Mouse (Mus musculus): ENCODE data around the gene Mvb12a.
"Not testable (repeated sequence)": the region's sequence is repeated elsewhere in the genome, so short reads cannot be mapped to it uniquely, and the experiment has no call there.

Mvb12a gene

DNA sequence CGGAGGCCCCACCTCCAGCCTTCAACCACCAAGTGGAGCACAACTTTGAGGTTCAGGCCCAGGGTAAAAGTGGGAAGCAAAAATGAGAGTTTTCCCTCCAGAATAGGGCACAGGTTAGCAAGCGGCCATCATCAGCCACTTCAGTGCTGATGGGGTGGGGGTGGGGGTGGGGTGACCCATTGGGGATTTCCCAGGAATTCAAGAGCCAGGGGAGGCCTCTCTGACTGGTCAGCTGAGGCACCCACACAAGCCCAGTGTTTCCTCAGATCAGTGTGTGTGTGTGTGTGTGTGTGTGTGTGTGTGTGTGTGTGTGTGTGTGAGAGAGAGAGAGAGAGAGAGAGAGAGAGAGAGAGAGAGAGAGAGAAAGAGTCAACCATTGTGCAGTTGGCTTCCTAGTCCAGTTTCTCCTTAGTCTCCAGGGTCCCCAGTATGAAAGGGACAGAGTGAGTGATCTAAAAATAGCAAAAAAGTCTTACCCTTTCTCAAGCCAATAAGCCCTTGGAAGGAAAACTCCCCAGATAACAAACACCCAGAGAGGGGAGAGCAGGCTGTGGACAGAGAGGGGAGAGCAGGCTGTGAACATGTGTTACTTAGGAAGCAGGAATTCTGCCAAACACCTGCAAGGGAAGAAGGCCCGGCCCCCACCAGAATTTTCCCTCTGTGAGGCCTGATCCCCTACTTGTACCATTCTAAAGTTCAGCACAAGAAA lies 15.4 kb upstream of the Mvb12a start:
- no peak for DNase-seq (ENCODE audit: low spot score in 2 of 2)

DNA sequence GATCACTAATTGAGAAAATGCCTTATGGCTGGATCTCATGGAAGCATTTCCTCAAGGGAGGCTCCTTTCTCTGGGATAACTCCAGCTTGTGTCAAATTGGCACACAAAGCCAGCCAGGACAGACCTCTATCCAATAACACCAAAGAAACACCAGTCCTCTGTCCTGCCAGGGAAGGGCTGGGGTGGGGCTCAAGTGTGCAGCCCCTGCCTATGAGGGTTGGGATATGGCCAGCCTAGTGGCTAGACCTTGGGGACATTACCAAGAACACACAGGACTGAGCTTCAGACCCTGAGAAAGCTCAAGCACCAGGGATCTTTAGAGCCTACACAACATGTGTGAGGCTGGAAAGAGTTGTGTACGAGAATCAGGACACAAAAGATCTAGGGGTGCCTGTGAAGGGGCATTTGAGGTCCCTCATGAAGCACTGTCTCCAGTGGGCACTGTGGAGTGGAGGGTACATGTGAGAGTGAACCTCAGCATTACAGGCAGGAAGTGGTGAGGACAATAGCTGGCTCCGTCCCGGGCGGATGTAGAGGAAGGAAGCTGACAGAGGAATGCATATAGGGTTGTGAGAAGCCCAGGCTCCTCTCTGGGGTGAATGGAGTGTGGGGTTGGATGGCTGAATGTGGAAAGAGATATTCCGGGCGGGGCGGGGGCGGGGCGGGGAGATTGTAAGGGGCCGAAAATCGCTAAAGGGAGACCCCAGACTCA lies 14.2 kb upstream of the Mvb12a start:
- no peak for DNase-seq (ENCODE audit: low spot score in 2 of 2)

DNA sequence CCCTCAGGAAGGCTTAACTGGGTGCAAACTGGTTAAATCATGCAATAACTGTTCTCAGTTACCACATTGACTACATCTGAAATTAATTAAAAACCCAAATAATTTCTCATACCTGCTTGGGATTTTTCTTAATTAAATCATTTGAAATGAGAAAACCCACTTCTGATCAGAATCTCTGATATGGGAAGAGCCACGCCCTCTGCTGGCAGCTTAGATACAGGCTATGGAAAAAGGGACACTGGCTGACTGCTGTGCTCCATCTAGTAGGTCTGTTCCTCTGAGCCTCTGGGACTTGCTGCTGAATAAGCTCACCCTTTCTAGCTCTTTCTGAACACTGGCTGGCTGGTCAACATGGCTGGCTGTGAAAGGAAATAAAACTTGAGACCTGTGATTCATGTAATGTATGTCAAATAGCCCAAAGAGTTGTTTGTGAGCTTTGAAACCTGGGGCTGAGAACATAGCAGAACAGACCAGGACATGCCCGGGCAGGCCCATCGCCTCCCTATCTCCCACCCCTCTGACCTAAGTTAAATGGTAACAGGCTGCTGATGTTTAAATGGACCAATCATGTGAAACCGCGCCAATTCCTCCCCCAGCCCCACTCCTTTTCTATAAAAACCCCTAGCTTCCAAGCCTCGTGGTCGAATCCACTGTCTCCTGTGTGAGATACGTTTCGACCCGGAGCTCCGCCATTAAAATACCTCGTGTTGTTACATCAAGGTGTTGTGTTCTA lies 11.8 kb upstream of the Mvb12a start:
- DNase-seq (ENCODE audit: low spot score in 2 of 2): not testable (repeated sequence)

DNA sequence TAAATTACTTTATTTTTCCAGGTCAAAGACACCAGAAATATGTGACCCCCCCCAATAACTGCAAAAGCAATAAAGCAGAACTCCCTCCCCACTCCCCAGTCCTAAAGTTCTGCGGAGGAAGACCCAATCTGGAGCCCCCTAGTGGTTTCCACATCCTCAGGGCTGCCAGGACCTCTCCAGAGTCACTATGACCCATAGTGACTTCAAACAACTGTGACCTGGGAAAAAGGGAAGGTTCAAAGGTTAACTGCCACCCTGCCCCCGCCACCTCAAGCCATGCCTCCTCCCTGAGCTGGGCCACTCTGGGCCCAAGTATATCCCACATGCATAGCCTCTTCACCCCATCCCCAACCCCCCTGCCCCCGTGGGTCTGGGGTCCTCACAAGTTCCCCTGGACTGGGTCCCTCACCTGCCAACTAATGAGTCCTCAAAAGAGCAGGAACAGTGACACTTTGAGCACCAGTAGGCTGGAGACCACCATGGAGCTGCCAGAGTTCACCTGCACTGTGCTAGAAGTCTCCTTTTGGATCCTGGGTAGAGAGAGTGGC lies 8.4 kb upstream of the Mvb12a start:
- DNase-seq (ENCODE audit: low spot score in 2 of 2): no peak

DNA sequence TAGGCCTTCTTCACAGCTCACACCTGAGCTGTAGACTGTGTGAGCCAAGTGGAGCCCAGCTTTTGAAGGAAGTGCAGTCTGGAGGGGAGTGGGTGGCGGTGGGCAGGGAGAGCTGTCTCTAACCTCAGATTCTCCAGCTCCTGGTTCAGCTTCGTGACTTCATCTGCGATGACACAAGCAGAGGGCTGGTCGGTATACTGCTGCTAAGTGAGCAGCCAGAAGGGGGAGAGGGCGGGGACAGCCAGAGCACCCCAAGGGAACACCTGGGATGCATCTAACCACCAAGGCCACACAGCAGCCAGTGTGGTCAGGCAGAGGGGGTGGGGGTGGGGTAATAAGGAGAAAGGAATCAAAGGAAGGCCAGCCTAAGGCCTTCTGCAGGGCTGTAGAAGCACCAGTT lies 7.1 kb upstream of the Mvb12a start:
- no peak for DNase-seq (ENCODE audit: low spot score in 2 of 2)

DNA sequence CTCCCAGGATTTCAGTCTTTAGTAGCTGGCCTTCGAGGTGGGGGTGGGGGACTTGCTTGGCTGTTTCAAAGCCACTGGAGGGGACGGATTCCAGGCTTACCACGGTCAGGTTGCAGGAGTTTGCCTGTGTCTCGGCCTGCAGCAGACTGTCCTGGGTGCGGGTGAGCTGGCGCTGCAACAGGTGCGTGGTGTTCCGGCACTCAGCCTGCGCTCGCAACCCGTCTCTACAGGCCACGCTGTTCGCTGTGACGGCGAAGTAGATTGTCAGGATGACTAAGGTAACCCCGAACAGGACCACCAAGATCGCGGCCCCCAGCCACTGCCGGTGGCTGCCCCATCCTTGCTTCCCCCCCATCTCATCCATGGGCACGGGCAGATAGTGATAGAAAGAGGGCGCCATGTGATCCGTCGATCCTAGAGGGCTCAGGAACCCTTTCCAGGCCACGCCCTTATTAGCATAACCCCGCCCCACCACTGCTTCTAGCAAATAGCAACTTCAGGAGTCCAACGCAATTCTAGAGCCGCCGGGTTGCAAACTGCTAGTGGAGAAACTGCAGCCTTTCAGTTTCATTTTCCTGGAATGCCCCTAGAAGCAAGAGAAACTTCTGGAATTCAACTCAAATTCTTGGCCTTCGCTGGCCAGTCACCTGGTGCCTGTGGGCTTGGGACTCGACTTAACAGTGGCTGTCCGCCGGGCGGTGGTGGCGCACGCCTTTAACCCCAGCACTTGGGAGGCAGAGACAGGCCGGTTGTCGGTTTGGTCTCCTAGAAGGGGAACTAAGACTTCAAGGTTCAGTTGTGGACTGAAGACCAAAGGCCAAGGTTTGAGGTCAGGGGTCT lies 5.5 kb upstream of the Mvb12a start, which contains the start of gene Bst2:
Bst2 (minus strand) TSS at position 429 of the 840 bp plus-strand sequence.
- no peak for DNase-seq (ENCODE audit: low spot score in 2 of 2)

DNA sequence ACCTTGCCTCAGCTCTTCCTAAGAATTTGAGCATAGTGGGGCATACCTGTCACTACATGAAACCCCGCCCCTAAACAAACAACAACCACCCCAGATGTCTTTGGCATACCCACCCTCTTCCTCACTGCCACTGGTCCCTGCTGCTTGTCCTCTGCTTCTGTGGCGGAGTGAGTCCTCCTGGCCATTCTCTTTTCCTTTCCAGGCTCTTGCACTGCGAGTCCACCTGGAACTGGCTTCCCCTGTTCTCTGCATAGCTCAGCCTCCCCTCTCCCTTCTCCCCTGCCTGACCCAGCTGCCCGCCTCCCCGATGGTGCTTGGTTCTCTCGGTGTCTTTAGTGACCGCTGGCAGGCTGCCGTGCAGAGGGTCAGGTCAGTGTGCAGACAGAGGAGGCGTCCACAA lies 1.0 kb downstream of the Mvb12a start:
- DNase-seq (ENCODE audit: low spot score in 2 of 2): no peak

DNA sequence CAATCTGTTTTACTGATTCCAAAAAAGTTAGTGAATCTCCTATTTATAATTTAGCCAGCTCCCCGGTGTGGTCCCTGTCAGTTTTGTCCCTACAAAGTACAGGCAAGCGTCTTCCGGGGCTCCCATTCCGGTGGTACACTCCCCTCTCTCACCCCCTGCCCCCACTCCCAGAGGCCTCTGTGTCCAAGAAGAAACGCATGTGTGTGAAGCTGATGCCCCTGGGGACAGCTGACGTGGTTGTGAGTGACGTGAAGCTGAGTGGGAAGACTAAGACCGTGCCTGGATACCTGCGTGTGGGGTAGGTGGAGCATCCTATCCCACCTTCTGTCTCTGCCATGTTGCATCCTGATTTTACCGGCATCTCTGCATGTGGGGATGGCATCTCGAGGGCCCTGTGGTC lies 2.3 kb downstream of the Mvb12a start:
- DNase-seq (ENCODE audit: low spot score in 2 of 2): no peak

DNA sequence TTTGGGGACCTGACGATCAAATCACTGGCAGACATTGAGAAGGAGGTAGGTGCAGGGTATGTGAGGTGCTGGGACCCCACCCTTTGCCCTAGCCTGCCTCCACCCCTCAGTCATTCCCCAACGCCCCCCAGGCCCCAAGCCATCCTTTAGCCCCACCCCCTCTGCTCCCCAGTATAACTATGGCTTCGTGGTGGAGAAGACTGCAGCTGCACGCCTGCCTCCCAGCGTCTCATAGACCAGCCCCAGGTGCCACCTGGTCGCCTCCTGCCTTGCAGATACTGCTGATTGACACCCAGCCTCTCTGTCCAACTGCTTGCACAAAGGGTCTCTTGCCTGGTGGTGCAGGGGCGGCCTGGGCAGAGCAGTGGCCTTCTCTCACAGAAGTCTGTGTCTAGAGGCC lies 4.9 kb downstream of the Mvb12a start:
- no peak for DNase-seq (ENCODE audit: low spot score in 2 of 2)

DNA sequence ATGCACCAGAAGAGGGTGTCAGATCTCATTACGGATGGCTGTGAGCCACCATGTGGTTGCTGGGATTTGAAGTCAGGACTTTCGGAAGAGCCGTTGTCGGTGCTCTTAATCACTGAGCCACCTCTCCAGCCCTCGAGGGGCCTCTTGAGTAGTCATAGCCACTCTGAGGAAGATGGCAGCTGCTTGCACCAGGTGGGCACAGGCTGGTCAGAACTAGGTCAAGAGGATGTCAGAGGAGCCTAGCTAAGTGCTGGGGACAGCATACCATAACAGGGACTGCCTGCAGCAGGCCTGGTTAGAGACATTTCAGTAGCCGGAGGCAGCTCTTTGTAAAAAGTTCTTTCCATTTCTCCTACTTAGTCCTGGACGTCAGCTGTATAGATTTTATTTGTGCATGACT lies 8.0 kb downstream of the Mvb12a start:
- DNase-seq (ENCODE audit: low spot score in 2 of 2): no peak

DNA sequence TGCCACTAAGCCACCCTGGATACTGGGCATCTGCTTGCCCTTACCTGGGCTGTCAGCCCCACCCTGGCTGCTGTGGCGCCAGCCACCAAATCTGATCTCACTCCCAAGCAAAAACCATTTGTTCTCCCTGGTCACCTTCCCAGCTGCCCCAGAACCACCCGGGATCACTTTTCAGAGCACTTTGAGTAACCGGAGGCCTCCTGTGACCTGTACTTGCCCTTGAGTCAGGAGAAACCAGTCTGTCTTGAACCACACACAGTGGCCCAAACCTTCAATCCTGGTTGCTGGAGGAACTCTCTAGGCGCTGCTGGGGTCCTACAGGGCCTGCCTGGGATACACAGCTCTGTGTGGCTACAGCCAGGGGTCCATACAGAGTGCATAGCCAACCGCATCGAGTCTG lies 10.0 kb downstream of the Mvb12a start:
- no peak for DNase-seq (ENCODE audit: low spot score in 2 of 2)

DNA sequence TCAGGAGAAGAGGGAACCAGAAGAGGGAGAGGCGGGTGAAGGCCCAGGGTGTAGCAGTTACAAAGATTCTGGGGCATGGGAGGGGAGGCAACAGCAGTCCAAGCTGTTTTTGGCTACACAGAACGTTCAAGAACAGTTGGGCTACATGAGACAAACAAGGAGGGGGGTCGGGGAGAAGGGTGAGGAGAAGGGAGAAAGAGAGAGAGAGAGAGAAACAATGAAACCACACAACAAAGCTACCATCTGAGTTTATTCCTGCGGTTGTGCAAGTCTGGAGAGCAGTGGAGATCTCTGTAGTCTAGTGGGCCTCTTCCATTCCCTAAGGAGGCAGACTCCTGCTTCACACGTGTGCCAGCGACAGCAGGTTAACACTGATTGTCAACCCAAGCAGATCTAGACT lies 11.3 kb downstream of the Mvb12a start:
- DNase-seq (ENCODE audit: low spot score in 2 of 2): no peak

DNA sequence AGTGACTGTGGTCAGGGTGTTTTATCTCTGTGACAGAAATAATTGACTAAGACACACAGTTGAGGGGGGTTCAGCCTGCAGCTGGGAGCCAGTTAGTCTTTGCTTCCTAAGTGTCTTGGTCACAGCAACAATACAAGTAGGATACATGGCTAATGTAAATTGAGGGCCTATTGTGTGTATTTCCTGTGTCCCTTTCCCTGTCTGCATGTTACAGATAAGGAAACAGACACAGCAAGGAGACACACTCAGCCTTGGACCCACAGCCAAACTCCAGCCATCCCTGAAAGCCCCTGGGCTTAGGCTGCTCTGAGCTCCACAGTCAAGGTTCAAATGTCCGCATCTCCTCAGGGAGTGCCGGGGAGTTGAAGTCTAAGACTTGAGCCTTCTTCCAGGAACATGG lies 11.9 kb downstream of the Mvb12a start:
- no peak for DNase-seq (ENCODE audit: low spot score in 2 of 2)

DNA sequence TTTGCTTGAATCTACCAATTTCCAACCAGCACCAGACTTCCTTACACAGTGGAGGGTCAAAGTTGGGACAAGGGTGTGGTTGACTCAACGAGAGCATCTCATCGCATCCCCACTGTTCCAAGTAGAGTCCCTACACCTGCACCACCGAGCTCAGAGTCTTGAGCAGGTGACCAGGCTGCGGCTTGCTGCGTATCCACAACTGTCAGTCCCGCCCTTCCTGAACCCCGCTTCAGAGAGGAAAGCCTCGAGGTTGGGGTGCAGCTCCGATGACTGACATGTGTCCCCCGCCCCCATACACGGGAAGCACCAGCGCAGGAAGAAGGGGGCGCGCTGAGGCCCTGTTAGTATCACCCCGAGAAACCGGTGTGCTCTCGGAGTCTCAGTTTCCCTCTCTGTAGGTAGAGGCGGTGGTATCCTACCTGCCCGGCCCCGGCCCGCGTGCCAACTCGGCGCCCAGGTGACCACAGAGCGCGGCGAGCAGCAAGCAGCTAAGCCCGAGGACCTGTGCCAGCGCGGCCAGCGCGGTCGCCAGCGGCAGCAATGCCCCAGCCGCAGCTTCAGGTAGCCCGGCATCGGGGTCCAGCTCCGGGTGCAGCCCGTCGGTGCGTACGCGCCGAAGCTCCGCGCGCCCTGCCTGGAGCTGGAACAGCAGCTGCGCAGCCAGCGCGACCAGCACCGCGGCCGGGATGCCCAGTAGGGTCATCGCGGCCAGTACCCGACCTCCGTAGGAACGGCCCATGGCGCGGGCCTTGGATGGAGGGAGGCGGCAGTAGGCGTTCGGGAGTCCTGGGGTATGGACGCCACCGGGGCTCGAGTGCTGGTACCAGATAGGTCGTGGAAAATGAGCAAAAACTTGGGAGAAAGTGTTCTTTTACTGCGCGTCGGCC lies 15.6 kb downstream of the Mvb12a start, which contains the start of gene Tmem221:
Tmem221 (minus strand) TSS at position 801 of the 887 bp plus-strand sequence.
- DNase-seq (ENCODE audit: low spot score in 2 of 2): no peak

DNA sequence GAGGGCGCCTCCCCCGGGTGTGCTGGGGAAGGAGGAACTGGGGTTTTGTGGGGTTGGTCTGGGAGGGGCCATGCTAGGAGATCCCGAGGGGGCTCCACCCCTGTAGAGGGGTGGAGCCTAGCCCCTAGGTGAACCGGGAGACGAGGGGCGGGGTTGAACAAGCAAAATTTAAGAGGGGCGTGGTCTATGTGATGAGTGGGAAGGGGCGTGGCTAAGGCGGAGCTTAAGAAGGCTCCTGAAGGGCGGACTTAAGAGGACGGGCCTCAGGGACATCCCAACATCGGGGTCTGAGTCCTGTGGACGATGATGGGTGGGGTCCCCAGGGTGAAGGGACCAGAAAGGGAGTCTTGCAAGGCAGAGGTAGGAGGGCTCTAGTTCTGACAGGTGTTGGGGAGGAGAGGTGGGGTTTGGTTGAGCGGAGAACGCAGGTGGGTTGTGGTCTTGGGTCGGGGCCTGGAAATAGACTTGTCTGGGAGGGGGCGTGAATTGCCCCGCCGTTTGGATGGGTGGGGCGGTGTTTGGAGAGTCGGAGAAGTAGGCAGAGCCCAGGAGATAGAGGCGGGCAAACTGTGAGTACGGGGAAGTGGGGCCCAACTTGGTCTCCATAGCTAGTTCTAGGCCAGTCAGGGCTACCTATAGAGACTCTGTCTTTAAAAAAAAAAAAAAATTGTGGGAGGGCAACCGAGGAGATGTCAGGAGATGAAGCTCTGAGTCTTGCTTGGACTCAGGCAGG lies 16.4 kb downstream of the Mvb12a start:
- DNase-seq (ENCODE audit: low spot score in 2 of 2): no peak

DNA sequence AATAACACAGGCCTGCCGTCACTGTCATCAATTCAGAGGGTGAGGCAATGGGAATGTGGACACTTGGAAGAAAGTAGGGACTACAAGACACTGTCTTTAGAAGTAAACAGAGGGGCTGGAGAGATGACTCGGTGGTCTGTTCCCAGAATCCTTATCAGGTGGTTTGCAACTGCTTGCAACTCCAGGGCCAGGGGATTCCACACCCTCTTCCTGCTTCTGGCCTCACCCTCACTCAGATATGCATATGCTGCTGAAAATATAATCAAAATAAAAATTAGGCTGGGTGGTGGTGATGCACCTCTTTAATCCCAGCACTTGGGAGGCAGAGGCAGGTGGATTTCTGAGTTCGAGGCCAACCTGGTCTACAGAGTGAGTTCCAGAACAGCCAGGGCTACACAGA lies 17.3 kb downstream of the Mvb12a start:
- DNase-seq (ENCODE audit: low spot score in 2 of 2): no peak

DNA sequence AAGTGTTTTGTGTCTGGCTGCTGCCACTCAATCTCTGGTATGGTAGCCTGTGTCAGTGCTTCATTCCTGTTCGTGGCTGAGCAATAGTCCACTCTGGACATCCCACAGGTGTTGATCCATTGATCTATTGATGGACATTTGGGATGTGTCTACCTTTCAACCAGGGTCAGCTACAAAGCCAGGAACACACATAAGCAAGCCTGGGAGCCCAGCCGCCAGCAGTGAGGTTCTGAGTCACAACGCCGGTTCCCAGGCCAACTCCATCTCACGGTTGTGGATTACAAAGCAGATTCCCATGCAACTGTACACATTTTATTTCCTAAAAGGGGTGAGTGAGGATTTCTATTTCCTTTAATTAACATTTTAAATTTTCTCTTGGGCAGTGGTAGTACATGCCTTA lies 18.0 kb downstream of the Mvb12a start:
- DNase-seq (ENCODE audit: low spot score in 2 of 2): no peak

DNA sequence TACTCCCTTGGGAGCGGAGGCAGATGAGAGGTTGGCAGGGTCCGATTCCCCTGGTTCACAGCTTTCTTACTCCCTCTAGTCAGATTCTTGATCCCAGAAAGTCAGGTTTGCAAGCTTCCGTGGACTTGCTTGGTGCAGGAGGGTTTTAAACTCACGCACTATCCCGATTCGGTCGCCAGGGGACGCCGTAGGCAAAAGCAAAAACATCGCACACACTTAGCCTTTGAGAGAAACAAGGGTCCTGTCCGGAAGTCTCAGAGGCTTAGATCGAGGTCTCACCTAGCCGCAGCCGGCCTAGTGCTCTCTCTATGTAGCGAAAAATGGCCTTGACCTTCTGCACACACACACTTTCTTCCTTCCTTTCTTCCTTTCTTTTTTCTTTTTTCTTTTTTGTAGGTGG lies 18.7 kb downstream of the Mvb12a start:
- peak; percentile 48 to 54 for DNase-seq (ENCODE audit: low spot score in 2 of 2)

DNA sequence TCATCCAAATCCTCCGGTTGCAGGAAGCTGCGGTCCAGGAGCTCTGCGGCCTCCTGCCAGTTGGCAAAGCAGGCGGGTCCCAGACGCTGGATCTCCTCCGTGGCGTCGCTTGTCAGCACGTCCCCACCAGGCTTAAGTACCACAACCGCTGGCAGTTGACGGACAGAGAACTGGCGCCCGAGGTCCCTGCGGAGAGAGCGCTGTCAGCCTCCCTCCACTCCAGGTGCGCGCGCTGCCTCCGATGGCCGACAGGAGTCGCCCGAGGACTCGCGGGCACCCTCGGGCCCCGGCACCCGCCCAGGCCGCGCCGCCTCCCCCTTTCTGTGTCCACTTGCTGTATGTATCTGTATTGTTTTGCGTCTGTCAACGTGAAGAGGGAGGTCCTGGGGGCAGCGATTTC lies 20.0 kb downstream of the Mvb12a start:
- DNase-seq (ENCODE audit: low spot score in 2 of 2): peak; percentile 53 to 59

DNA sequence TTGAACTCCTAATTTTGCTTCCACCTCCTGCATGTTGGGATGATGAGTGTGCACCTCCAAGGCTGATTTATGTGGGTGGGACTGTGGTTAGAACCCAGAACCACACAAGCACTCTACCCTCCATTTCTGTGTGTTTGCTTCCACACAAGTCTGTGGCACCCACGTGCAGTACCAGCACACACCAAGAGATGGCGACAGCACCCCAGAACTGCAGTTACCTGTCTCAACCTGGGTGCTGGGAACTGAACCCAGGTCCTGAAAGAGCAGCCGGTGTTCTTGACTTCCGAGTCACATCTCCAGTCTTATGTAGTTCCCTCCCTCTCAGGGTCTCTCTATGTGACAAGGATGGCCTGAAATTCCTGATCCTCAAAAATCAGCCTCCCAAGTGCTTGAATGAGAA lies 21.3 kb downstream of the Mvb12a start:
- DNase-seq (ENCODE audit: low spot score in 2 of 2): no peak

Data from frontal cortex, postnatal 25 days (tissue).